Mouse (Mus musculus) gastrocnemius, adult 8-10 months (tissue): ENCODE measurements at regions not wholly inside any gene's neighbourhood (a gene's known extent, or its start where the extent isn't known, plus 50 kb on each side); places are given as distances from the start of the nearest gene placed in this dataset.
A peak's percentile ranks its signal among the peaks of the same experiment; 100 is the strongest.

Experiments
- DNase-seq, 2 experiments: peaks; one replicate each; pipeline ENCODE4 v3.0.0; 2022; ENCODE audit warnings: low spot score in 2 of 2

DNA sequence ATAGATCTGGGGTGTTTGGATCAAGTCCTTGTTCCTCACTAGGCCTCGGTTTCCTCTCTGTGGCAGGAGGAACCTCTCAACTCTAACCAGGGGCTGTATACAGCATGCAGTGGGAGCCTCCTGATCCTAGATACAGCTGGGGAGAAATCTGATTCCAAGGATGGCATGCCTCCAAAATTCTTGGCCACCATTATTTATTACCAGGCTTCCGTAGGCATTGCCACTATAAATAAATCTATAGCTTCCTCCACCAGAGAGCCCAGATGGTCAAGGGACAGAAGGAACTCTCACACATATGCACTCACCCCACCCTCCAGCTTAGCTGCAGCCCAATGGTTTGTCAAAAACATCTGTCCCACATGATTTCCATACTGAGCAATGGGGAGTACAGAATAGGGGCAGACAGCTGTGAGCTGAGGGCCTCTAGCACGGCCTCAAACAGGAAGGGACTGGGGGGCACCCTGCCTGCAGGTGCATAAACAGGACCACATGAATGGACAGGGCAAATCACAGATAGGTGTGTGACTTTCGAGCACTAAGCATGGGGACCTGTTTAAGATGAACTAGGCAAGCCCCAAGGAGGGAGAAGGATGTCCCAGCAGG is 100.8 kb upstream of the Mgme1 start:
- no peak for DNase-seq

DNA sequence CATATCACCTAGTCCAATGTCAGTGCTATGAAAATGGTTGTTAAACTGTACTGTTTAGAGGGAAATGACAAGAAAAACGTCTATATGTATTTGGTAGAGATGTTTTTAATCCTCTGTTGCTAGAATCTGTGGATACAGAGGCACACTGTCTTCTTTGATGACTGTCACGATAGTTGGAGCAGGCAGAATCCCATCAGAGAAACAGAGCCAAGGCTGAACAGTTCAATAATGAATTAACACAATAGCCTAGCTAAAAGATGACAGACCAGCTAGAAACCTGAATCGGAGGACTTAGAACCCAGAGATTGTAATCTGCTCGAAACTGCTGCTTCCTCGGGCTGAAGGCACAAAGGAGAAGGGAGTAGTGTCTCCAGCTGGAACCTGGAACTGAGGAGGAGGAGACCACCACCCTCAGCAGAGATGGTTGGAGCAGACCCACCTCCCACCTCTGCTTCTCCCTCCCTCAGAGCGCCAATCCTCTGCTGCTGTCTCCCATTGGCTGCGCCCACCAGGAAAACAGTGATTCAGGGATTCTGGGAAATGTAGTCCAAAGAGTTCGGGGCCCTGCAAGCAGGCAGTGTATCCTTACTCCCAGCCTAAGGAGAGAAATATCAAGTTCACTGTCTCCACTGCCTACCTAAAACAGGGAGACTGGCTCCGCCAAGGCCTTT is 98.2 kb upstream of the Mgme1 start:
- DNase-seq, result peak in 1 of 2 experiments; percentile 44

DNA sequence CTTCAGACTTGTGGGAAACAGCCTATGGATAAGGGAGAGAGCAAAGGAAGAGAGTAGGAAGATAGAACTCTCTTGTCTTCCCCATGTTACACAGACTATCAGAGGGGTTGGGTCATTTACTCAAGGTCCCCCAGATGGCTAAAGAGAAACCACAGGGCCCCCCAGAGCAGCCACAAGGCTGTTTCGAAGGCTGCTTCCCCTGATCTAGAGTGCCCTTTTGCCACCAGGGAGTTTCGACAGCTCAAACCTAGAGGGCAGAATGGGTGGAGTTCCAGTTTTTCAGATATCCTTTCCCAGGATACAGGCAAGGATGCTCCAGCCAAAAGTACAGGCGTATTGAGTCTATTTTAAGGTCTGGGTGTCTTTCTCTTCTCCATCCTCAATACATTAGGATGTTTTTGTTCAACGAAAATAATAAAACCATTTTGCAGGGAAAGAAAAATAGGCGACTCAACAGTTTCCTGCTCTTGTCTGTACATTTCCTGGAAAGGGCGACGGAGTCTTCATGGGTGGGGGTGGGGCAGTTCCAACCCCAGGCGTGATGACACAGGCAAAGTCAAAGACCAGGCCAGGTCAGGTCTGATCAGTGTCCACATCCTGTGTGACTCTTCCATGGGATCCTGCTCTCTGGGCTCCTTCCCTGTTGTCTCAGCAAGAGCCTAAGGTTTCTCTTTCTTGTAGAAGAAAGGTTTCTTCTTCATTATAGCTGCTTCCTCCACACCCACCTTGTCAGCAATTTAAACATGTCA is 96.9 kb upstream of the Mgme1 start:
- no peak for DNase-seq

DNA sequence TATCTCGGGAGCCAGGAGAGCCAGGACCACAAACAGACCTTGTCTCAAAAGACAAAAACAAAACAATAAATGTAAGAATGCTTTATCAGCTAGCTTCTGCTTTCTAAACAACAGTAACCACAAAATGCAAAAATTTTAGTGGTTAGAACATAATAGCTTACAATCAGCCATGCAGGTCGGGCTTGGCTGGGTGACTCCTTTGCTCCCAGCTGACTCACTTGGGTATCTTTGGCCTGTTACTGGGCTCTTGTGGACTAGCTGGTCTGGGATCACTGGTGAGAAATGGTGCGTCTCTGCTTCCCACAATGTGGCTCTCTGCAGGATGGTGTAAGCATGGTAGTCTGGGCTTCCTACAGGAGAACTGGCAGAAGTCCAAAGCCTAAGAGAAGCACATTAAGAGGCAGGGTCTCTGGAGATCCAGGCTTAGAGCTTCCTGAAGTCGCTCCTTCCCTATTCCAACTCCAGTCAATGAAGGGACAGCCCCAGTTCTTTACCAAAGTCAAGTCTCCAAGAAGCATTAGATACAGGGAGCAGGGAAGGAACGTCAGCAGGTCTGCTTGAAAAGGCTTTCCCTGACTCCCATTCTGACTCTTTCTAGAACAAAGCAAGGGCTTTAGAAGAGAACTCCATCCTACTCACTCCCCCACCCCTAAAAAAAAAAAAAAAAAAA is 96.0 kb upstream of the Mgme1 start:
- no peak for DNase-seq

DNA sequence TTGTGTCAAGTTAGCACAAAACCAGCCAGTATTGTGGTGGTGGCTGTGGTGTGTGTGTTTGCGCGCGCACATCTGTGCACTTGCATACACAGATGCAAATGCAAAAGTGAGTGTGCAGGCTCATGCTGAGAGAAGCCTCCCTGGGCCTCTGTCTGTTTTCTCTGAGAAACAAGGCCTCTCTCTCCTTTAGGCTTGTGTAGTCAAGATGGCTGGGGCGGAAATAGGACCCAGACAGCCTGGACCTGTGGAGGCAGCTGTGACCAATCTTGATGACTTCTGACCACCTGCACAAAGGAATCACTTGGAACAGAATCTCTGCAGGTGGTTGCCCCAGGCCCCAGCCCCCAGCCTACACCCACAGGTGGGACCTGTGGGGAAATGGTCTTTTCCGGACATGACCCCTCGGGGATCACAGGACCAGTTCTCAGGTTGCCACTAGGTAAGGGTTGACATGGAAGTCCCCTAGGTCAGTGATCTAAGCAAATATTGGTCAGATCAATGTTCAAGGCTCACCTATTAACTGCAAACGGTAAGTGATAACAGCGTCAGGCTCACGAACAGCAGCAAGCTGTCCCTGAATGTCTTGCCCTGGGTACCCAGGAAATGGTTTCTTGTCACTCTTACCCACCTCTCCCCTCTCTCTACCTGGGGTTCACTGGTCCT is 93.8 kb upstream of the Mgme1 start:
- DNase-seq, result no peak

DNA sequence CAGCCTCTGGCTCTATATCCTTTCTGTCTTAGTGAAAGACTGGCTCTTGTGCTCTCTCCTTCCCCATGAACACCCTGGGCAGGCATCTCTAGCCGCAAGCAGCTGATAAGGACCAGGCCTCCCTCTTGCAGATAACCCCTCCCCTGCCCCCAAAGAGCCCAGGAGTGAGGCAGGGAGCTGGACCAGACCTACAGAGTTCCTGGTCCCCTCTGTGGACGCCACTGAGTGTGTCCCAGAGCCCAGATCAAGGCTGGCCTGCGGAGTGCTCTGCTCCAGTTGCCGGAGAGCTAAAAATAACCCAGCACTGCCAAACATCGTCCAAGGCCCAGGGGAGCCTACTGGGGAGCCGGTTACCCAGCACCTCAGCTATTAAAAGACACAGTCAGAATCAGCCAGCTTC is 93.2 kb upstream of the Mgme1 start:
- peak; percentile 54 to 74 for DNase-seq

DNA sequence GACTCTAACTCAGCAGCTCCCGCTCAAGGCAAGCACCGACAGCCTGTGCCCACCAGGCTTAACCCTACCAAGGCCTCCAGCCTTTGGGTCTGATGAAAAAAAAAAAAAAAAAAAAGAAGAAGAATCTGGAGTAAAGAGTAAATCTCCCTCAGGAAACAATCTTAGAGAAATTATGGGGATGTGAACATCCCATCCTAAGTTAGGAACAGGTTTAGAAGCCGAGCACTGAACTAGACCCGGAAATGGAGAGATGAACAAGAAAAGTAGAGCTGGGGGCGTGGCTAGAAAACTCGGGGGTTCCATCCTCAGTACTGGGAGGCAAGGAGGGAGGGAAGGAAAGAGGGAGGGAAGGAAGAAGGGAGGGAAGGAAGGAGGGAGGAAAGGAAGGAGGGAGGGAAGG is 92.5 kb upstream of the Mgme1 start:
- DNase-seq, result no peak

DNA sequence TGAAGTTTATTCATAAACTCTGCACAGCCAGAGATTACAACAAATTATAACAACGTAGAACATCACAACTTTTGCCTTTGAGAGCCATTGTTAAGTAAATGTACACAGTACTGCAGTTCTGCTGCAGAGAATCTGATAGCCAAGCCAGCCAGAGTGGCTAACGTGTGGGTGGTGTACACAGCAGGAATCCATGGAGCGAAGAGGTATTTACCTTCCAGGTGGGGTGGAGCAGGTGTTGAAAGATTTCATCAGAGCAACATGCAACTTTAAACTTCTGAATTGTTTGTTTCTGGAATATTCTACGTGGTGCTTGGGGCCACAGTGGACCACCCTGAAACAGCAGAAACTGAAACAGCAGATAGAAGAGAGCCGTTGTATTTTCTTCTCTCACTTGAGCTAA is 88.4 kb upstream of the Mgme1 start:
- DNase-seq, result no peak

DNA sequence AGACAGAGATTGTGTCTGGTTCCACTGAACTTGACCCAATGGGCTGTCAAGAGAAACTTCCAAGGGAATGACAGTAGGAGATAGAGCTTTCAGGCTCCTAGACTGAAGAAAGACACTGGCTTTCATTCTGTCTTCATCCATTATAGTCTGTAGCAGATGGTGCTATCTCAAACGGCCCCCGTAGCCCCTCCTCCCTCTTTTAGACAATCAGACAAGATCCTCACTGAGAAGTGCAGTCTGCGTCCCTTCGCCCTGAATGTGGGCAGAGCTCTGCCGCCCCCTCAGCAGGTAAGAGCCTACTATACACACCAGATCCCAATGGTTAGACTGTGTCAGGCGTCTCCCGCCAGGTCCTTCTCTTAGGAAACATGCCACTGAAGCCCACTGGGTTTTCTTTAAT is 87.9 kb upstream of the Mgme1 start:
- DNase-seq, result no peak

DNA sequence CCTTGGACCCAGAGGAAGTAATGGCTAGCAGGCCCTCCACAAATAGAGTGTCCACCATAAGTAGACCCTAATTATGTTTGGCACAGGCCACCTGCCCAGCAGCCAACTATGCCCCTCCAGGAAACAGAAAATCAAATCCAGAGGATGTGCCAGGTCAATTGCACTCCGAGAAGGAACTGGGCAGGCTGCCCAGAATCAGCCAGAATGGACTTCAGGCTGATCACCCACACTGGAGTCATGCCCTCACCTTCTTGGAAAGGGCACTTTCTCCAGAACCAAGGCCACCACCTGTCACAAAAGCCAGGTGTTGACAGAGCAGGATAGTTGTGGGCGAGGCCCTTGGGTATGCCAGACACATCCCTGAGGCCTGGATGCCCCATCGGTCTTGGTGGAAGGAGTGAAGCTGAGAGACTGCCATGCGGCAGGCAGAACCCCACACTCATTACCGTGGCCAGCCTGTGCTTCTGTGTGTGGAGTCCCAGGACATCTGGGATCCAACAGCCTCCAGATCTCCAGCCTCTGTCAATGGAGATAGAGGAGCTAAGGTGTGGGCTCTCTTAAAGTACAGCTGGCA is 87.0 kb upstream of the Mgme1 start:
- no peak for DNase-seq

DNA sequence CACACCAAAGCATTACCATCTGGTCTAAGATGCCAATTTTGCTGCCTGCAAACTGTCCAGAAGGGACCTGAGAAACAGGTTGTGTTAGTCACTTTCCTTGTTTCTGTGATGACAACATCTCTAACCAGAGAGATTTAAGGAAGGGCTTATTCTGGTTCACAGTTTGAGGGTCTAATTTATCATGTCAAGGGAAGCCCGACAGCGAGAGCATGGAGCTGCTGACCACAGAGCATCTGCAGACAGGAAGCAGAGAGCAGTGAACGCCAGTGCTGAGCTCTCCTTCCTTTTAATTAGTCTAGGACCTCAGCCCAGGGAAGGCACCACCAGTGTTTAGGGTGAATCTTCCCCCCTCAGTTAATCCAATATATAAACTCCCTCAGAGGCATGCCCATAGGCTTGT is 85.3 kb upstream of the Mgme1 start:
- no peak for DNase-seq

DNA sequence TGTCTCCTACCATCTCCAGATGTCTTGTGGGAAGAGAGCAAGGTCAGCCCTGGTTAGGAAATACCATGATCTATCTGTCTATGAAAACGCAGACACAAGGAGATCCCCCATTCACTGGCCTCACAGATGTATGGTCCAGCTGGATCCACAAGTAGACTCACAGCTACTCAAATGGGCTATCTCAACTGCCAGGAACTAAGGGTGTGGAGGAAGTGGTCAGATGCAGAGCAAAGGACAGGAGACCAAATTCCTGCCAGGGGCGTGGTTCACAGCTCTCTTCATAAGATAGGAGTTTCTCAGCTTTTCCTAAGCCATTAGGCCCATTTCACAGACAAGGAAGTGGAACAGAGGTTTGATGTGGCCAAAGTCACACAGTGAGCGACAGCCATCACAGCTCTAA is 84.0 kb upstream of the Mgme1 start:
- no peak for DNase-seq

DNA sequence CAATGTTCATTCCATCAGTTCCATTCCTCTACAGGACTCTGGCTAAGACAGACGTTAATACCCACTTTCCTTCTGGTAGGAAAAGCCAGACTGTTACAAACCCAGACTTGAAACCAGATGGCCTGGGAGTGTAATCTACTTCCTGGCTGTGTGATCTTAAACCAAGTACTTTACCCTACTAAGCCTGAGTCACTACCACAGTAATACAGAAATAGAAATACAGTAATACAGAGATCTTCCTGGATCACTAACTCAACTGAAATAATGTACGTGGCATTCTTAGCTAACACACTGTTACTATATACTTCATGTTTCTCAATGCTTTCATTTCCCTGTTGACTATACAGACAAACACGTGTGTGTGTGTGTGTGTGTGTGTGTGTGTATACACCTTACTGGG is 82.4 kb upstream of the Mgme1 start:
- DNase-seq, result no peak

DNA sequence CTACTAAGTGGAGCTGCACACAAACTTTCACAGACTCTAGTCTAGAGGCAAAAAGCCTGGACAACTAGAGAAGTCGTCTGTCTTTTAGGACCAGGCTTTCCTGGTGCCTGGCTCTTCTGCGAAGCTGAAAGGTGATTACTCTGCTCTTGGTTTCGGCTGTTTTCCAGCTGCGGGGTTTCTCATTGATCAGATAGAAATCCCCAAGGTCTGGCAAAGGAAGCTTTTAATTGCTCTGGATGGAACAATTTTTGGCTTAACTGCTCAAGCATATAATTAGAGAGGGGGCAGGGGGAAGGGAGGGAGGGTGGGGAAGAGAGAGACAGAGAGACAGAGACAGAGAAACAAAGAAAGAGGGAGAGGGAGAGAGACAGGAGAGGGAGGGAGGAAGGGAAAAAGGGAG is 82.0 kb upstream of the Mgme1 start:
- DNase-seq, result no peak

DNA sequence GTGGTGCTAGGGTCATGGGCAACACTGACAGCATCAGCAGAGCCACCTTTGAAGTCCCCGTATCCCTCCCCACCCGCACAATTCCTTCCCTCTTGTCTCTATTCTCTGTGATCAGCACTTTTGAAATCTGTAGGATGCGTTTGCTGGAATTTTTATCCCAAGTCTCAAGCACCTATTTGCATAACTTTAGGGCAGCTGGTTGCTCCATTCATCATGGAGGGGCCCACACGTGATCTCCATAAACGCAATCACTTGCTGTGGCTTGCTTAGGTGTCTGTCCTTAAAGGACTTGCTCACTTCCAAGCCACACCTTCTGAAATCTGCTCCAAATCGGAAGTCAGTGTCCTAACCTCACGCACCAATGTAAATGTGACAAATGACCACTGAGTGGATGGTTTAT is 80.7 kb upstream of the Mgme1 start:
- DNase-seq, result no peak

DNA sequence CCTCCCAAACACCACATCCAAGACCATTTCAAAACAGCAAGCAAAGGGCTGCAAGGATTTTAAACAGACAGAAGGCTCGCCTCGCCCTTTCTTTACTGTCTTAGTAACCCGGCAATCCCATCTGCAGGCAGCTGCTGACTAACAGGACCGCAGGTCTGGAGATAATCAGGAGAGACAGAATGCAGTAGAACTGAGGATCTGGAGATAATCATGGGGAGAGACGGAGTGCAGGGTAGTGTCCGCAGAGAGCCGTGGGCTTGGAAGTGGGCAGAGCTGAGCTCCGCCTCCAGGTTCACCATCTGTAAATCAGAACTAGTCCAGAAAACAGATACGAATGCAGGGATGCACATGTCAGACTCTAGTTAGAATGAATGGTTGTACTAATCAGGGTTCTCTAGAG is 79.4 kb upstream of the Mgme1 start:
- no peak for DNase-seq

DNA sequence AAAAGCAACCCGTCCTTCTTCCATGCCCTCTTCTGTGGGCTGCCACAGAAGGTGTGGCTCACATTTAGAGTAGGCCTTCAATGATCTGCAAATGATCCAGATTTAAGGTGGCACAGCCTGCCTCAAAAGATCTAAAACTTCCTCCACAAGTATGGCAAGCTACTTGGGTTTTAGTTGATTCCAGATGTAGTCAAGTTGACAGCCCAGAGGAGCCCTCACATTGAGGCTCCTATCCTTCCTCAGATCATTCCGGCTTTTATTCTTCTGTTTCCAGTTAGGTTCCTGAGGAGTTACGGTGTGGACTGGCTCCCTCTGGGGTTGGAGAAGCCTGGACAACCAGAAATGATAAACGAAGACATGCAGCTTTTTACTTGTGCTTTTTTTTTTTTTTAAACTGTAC is 78.8 kb upstream of the Mgme1 start:
- DNase-seq, result no peak

DNA sequence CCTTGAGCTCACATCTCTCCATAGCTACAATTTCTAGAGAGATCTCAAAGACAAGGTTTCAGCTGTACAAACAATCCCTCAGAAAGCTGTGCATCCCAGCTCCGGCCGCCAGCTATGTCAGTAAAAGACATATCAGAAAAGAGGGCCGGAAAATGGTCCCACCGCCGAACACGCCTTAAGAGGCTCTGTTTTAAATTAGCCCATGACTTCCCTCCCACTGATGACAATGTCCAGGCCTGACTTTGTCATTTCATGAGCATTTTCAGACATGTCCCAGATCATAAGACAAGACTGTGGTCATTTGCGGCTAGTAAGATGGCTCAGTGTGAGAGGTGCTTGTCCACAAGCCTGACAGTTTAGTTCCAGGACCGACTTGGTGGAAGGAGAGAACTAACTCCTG is 78.0 kb upstream of the Mgme1 start:
- no peak for DNase-seq

DNA sequence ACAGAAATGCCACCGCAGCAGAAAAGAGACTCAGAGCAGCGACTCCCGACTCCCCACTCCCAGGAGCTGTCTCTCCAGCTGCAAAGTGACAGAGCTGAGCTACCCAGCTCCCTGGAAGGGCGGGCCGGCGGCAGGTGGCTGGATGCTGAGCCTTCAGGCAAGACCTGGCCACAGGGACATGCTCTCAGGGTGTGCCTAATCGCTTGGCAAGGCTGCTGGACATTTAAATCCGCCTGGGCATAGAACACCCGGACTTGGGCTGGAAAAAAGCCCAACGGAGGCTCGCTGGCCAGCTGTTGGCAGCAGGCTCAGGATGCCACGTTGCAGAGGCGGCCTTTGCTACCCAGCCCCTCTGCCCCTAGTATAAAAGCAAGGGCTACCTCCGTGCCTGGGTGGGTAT is 74.6 kb upstream of the Mgme1 start:
- DNase-seq, result peak in 1 of 2 experiments; percentile 40

DNA sequence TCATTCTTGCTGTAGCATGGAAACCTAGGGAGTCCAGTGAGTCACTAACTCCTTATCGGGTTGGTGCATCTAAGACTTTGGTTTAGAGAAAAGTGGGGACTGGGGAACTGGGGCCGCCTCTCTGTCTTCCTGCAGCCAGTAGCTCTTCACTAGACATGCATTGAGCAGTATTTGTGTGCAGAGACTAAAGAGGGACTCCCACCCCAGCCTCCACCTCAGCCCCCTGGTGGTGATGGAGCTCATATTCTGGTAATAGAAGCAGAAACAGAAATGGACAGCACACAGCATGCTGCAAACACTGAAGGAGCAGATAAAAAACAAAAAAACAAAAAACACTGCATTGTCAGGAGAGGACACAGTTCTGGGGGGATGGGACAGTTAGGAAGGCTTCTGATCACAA is 73.3 kb upstream of the Mgme1 start:
- DNase-seq, result no peak

DNA sequence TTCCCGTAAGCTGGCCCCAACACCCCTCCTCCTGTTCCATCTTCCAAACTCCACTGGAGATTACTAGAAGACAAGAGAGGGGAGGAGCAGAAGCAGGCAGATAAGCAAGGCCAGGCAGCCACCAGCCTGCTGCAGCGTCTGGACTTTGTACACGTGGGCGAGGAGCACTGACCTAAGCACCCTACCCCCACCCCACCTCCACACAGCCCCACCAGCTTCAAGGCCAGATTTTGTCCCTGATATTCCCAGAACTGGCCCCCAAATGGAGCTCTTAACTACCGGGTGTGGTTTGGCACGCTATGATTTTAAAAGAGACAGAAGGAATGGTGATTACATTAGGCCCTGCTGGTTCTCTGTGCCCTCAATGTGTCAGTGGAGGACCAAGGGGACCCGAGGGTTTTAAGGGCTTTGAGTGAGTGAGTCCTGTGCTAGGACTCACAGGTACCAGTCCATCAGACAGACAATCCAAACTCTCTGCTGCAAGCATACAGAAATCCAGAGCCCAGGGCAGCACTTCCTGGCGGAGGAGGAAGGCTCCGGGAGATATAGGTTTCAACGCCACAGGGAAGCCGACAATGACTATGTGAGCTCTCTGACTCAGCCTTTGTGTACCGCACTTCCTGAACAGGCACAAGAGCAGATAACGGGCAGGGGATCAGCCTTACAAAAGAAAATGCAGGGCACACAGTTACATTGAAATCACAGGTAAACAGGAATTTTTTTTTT is 72.0 kb upstream of the Mgme1 start:
- DNase-seq, result no peak
